Mouse (Mus musculus) testis, adult 2 months (tissue): ENCODE measurements around the gene Hist1h3g. TPM values are rescaled to one million over a fixed set of nuclear protein-coding genes. Genes with fewer than 3 reads are reported as not detected.
A peak's percentile ranks its signal among the peaks of the same experiment; 100 is the strongest.
"Not testable (repeated sequence)": the region's sequence is repeated elsewhere in the genome, so short reads cannot be mapped to it uniquely, and the experiment has no call there.

ENCODE experiments used
- H3K27ac ChIP-seq: fragments of 200-500 bp; 2 replicates; pipeline ENCODE4 v1.5.1; 2012; ENCODE audit warnings: low read depth, low read length; ENCODE audit not compliant: control insufficient read depth, insufficient read depth
- H3K27me3 ChIP-seq: fragments of 200-500 bp; 2 replicates; pipeline ENCODE4 v1.6.1; 2012; ENCODE audit warnings: mild to moderate bottlenecking, low read length, moderate library complexity; ENCODE audit not compliant: control insufficient read depth, insufficient read depth
- H3K36me3 ChIP-seq: fragments of 200-500 bp; 2 replicates; pipeline ENCODE4 v1.6.1; 2012; ENCODE audit warnings: mild to moderate bottlenecking, low read length; ENCODE audit not compliant: control insufficient read depth, insufficient read depth
- H3K4me1 ChIP-seq: fragments of 200-500 bp; 2 replicates; pipeline ENCODE4 v1.6.1; 2012; ENCODE audit warnings: low read length; ENCODE audit not compliant: control insufficient read depth, insufficient read depth
- H3K4me3 ChIP-seq: fragments of 200-500 bp; 2 replicates; pipeline ENCODE4 v1.5.1; 2012; ENCODE audit warnings: low read depth, mild to moderate bottlenecking, low read length, moderate library complexity, mixed read lengths; ENCODE audit not compliant: control insufficient read depth
- CTCF ChIP-seq: fragments of 200-500 bp; IDR thresholded peaks from 2 replicates; pipeline ENCODE4 v1.5.1; 2012; ENCODE audit warnings: low read depth, mild to moderate bottlenecking, inconsistent platforms, low read length, moderate library complexity; ENCODE audit not compliant: control insufficient read depth, insufficient read depth, insufficient replicate concordance
- POLR2A ChIP-seq: fragments of 200-500 bp; IDR thresholded peaks from 2 replicates; pipeline ENCODE4 v1.6.1; 2012; ENCODE audit warnings: low read depth, mild to moderate bottlenecking, inconsistent platforms, low read length, moderate library complexity; ENCODE audit not compliant: control insufficient read depth
- polyA plus RNA-seq: library from polyadenylated mRNA; depleted of rRNA; stranded (reverse); fragments of >200 nt; gene quantifications from 2 replicates; pipeline ENCODE4 v1.2.3, GENCODE M21; 2012; rRNA removed

Gene Hist1h3g
- 1.3 and 2.7 TPM in 2 replicates for polyA plus RNA-seq

GRCm38 (mm10) chr13:23535137-23536075 lies at the start of gene Hist1h3g:
TSS of gene Hist1h3g (plus strand) at chr13:23535422.
- peak; percentile 43; the same call in 1 of the 2 replicates for TF ChIP-seq POLR2A
- peak within 1 kb of the TSS; percentile 38 for H3K4me3 ChIP-seq
- not testable (repeated sequence) for H3K27ac ChIP-seq, H3K4me1 ChIP-seq, H3K36me3 ChIP-seq, H3K27me3 ChIP-seq

GRCm38 (mm10) chr13:23488400-23489322 lies 46.6 kb upstream of the Hist1h3g start, which contains the start of gene Btn2a2:
TSS of gene Btn2a2 (minus strand) at chr13:23488857.
- no peak within 1 kb of the TSS for H3K27ac ChIP-seq
- H3K4me1 ChIP-seq, result peaks cover 2% of the 10 kb centered on the region; the same call in 1 of the 2 replicates
- no peak within 1 kb of the TSS for H3K4me3 ChIP-seq
- no peaks in the 10 kb centered on the region for H3K27me3 ChIP-seq
- no peaks in the 10 kb centered on the region for H3K36me3 ChIP-seq
- TF ChIP-seq CTCF, result no peak

GRCm38 (mm10) chr13:23490863-23491262 lies 44.4 kb upstream of the Hist1h3g start:
- no peaks in the 10 kb centered on the region for H3K36me3 ChIP-seq
- H3K4me1 ChIP-seq, result peaks cover 2% of the 10 kb centered on the region; the same call in 1 of the 2 replicates
- no peak overlapping the region for H3K4me3 ChIP-seq
- H3K27ac ChIP-seq, result no peak overlapping the region
- no peaks in the 10 kb centered on the region for H3K27me3 ChIP-seq
- TF ChIP-seq CTCF (no peak), POLR2A (no peak)

GRCm38 (mm10) chr13:23491263-23491662 lies 44.0 kb upstream of the Hist1h3g start:
- TF ChIP-seq CTCF (no peak), POLR2A (no peak)
- H3K27ac ChIP-seq, result no peak overlapping the region
- H3K36me3 ChIP-seq, result no peaks in the 10 kb centered on the region
- no peaks in the 10 kb centered on the region for H3K27me3 ChIP-seq
- no peak overlapping the region for H3K4me3 ChIP-seq
- H3K4me1 ChIP-seq, result peaks cover 2% of the 10 kb centered on the region; the same call in 1 of the 2 replicates

- TF ChIP-seq CTCF (no peak), POLR2A (no peak)
- peaks cover 2% of the 10 kb centered on the region; the same call in 1 of the 2 replicates for H3K4me1 ChIP-seq
- no peaks in the 10 kb centered on the region for H3K36me3 ChIP-seq
- no peaks in the 10 kb centered on the region for H3K27me3 ChIP-seq
- H3K4me3 ChIP-seq, result no peak overlapping the region
- H3K27ac ChIP-seq, result 0 out of 2 replicates have a peak overlapping the region, but pooled peaks have one; percentile 26
These were observed 43.2 kb upstream of the Hist1h3g start for GRCm38 (mm10) chr13:23491990-23492389.

GRCm38 (mm10) chr13:23495526-23495925 lies 39.7 kb upstream of the Hist1h3g start:
- Histone ChIP-seq H3K4me3 (no peak overlapping the region), H3K27me3 (no peaks in the 10 kb centered on the region), H3K4me1 (no peaks in the 10 kb centered on the region), H3K36me3 (no peaks in the 10 kb centered on the region), H3K27ac (no peak overlapping the region)
- TF ChIP-seq POLR2A (no peak), CTCF (no peak)

- no peak overlapping the region for H3K27ac ChIP-seq
These were observed 37.4 kb upstream of the Hist1h3g start for GRCm38 (mm10) chr13:23497656-23498321.

More at GRCm38 (mm10) chr13:23497656-23498321, 37.4 kb upstream of the Hist1h3g start:
- H3K4me3 ChIP-seq, result no peak overlapping the region
- no peak for TF ChIP-seq CTCF
- TF ChIP-seq POLR2A, result no peak
- H3K36me3 ChIP-seq, result no peaks in the 10 kb centered on the region
- H3K4me1 ChIP-seq, result no peaks in the 10 kb centered on the region
- no peaks in the 10 kb centered on the region for H3K27me3 ChIP-seq
